Mouse (Mus musculus) liver, embryonic 11.5 days (tissue): ENCODE measurements around the gene Pnkd. TPM values are rescaled to one million over a fixed set of nuclear protein-coding genes. Genes with fewer than 3 reads are reported as not detected.

Experiments
- ATAC-seq: fragments of 200-750 bp; cut with Nextera tagmentation; replicated peaks from 2 replicates; pipeline ENCODE4 v1.8.0; 2017; ENCODE audit warnings: moderate number of reproducible peaks, mild to moderate bottlenecking, moderate TSS enrichment, moderate library complexity; ENCODE audit not compliant: low FRiP score
- DNase-seq: peaks from one replicate; pipeline ENCODE4 v3.0.0-alpha.2; 2017; ENCODE audit warnings: low spot score
- H3K27ac ChIP-seq: fragments of 300-500 bp; sonication (generic); 2 replicates; pipeline ENCODE4 v1.5.1; 2014; ENCODE audit warnings: mild to moderate bottlenecking, low read depth, low read length, control low read depth
- H3K27me3 ChIP-seq: fragments of 300-500 bp; sonication (generic); replicated peaks from 2 replicates; pipeline ENCODE4 v1.6.1; 2014; ENCODE audit warnings: low read length, mixed read lengths; ENCODE audit not compliant: control insufficient read depth, insufficient read depth
- H3K36me3 ChIP-seq: fragments of 300-500 bp; sonication (generic); 2 replicates; pipeline ENCODE4 v1.6.1; 2014; ENCODE audit warnings: mild to moderate bottlenecking, low read length, moderate library complexity, mixed read lengths; ENCODE audit not compliant: control insufficient read depth, insufficient read depth
- H3K4me1 ChIP-seq: fragments of 300-500 bp; sonication (generic); replicated peaks from 2 replicates; pipeline ENCODE4 v1.6.1; 2014; ENCODE audit warnings: low read length, mixed read lengths; ENCODE audit not compliant: control insufficient read depth, insufficient read depth
- H3K4me2 ChIP-seq: fragments of 300-500 bp; sonication (generic); 2 replicates; pipeline ENCODE4 v1.6.1; 2014; ENCODE audit warnings: mild to moderate bottlenecking, control low read depth, moderate library complexity
- H3K4me3 ChIP-seq: fragments of 300-500 bp; sonication (generic); 2 replicates; pipeline ENCODE4 v1.5.1; 2014; ENCODE audit warnings: low read depth, low read length, control low read depth
- H3K9ac ChIP-seq: fragments of 300-500 bp; sonication (generic); 2 replicates; pipeline ENCODE4 v1.6.1; 2014; ENCODE audit warnings: low read depth, low read length, control low read depth
- H3K9me3 ChIP-seq: fragments of 300-500 bp; sonication (generic); 2 replicates; pipeline ENCODE4 v1.6.1; 2016; ENCODE audit warnings: low read length, inconsistent platforms, mixed read lengths; ENCODE audit not compliant: control insufficient read depth
- WGBS: fragments of 180-500 bp; shearing (Covaris S2); extraction: QIAGEN DNeasy Blood & Tissue Kit; methylation state at CpG from one replicate; pipeline ENCODE4 v1.1.7; 2014; 5-methylcytosine and 5-hydroxymethylcytosine counted together
- polyA plus RNA-seq: library from polyadenylated mRNA; unstranded; fragments of >200 nt; fragmentation: Nextera tagmentation; extraction: Ambion mirVana; gene quantifications from 2 replicates; pipeline ENCODE4 v1.2.1, GENCODE M21; 2014

The Pnkd gene
- polyA plus RNA-seq, 1 experiment from 2014 or later = 84.3 TPM

DNA sequence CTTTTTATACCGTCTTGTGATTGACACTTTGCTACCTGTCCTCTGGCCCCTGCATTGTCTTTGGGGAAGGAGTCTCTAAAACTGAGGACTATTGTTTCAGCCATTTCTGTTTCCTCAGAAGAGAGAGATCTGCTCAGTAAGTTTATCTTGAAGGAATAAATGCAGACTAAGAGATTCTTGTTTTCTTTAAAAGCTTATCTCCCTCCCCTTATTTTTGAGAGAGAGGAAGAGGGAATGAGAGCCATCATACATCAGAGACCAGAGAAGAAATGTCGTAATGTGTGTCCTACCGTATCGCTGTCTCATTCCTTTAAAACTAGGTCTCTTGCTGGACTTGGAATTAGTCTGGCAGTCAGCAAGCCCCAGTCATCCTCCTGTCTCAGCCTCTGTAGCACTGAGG, 43.9 kb upstream of the Pnkd start:
- Histone ChIP-seq H3K4me3 (0 out of 2 replicates have a peak overlapping the region, but pooled peaks have one; percentile 14), H3K4me2 (peak overlapping the region; percentile 96), H3K36me3 (no peaks in the 10 kb centered on the region), H3K27me3 (no peaks in the 10 kb centered on the region), H3K27ac (no peak overlapping the region; the same call in 1 of the 2 replicates), H3K9me3 (no peaks in the 10 kb centered on the region), H3K9ac (no peak overlapping the region; the same call in 1 of the 2 replicates), H3K4me1 (peaks cover 42% of the 10 kb centered on the region)
- no peak for DNase-seq
- no peak for ATAC-seq
- WGBS = 70% methylated on average over 4 of the region's 4 CpGs

DNA sequence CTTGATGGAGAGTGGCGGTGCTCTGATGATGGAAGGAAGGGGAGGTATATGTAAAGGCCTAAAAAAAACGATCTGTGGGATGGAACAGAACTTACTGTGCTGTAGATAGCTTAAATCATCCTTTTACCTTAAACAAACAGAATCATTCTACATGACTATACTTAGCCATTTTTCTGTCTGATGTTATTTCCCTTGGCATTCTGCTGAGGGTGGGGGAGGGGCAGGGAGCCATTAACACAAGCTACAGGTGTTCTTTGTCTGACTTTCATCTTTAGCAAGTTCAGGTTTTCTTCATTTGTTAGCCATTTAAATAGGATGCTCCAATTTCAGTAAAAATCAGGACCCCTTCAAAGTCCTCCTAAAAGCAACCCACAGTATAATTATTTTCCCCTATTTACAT, 39.2 kb upstream of the Pnkd start:
- Histone ChIP-seq H3K4me3 (no peak overlapping the region), H3K27ac (no peak overlapping the region), H3K4me2 (no peak overlapping the region), H3K9me3 (no peaks in the 10 kb centered on the region), H3K9ac (no peak overlapping the region), H3K36me3 (peaks cover 12% of the 10 kb centered on the region; the same call in 1 of the 2 replicates), H3K4me1 (peaks cover 26% of the 10 kb centered on the region), H3K27me3 (no peaks in the 10 kb centered on the region)
- WGBS = 83% methylated on average over 2 of the region's 2 CpGs
- DNase-seq = no peak
- no peak for ATAC-seq

DNA sequence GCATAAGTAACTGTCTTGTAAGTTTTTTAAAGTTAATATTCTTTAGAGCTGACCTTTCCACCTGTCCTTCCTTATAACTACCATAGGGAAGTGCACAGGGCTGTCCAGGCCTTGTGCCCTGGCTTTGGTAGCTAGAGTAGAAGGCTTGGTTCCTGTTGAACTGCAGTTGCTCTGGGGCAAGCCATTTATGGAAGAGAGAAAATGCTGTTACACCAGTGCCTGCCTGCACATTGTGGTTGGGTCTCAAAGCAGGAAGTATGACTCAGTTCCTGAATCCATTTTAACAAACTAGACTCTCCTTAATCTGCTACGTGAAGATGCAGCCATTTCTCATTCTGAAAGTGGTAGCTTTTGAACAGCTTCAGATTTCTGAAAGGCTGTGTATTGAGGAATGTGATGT, 35.9 kb upstream of the Pnkd start:
- no peak for DNase-seq
- 24% methylated on average over 1 of the region's 1 CpGs for WGBS
- Histone ChIP-seq H3K4me3 (no peak overlapping the region), H3K27ac (peak overlapping the region; percentile 81), H3K4me1 (peaks cover 18% of the 10 kb centered on the region), H3K4me2 (peak overlapping the region; percentile 37), H3K9ac (no peak overlapping the region), H3K9me3 (no peaks in the 10 kb centered on the region), H3K36me3 (peaks cover 28% of the 10 kb centered on the region), H3K27me3 (no peaks in the 10 kb centered on the region)
- ATAC-seq = no peak

DNA sequence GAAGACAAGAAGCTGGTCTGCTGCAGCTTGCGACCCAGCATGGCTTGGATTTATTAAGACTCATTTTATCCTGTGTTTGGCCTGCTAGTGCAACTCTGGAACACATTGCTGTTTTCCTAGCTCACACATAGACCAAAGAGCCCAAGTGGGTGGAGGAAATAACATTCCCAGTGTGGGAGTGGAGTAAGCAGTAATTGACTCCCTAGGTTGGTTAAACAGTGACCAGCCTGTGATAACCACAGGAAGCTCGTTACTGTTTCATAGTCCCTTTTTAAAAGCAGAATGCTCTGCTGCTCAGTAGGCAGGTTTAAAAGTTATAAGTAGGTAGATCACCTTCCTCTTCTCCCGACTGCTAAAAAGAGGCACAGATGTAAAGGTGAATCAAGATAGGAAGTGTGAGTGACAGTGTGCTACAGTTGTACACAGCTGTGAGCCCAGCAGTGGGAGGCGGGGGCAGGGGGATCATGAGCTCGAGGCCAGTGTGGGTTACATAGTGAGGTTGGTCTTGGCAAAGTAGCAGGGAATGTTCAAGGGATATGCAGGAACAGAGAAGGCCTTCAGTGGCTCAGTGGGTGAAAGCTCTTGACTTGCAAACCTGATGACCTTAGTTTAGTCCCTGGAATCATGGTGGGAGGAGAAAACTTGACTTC, 35.3 kb upstream of the Pnkd start:
- WGBS = 61% methylated on average over 5 of the region's 5 CpGs
- peaks cover 28% of the 10 kb centered on the region for H3K36me3 ChIP-seq
- DNase-seq (no peak), ATAC-seq (no peak)
- peak overlapping the region; percentile 81 for H3K27ac ChIP-seq
- no peak overlapping the region for H3K9ac ChIP-seq
- no peaks in the 10 kb centered on the region for H3K9me3 ChIP-seq
- H3K4me1 ChIP-seq = peaks cover 14% of the 10 kb centered on the region
- peak overlapping the region; percentile 37 for H3K4me2 ChIP-seq
- no peak overlapping the region for H3K4me3 ChIP-seq
- no peaks in the 10 kb centered on the region for H3K27me3 ChIP-seq

DNA sequence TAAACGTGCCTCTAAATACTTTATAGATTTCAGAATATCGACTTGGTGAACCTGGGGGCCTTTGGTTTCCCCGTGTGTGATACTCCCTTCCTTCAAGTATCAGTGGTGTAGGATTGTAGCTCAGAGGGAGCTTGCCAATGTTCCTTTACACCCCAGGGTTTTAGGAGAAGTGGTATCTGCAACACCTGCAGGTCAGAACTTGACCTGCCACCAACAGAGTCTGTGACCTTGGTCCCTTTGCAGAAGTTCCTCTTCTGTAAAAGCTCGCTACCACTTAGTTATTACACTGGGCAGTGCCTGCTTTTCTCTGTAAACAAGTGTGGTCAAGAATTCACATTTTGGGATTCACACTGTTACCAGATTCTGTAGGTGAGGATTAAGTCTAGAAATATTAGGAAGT, 34.6 kb upstream of the Pnkd start:
- Histone ChIP-seq H3K9me3 (no peaks in the 10 kb centered on the region), H3K4me3 (no peak overlapping the region), H3K4me2 (no peak overlapping the region), H3K9ac (no peak overlapping the region), H3K36me3 (peaks cover 31% of the 10 kb centered on the region), H3K27me3 (no peaks in the 10 kb centered on the region), H3K4me1 (peaks cover 14% of the 10 kb centered on the region), H3K27ac (no peak overlapping the region)
- WGBS = 87% methylated on average over 4 of the region's 4 CpGs
- ATAC-seq (no peak), DNase-seq (no peak)

DNA sequence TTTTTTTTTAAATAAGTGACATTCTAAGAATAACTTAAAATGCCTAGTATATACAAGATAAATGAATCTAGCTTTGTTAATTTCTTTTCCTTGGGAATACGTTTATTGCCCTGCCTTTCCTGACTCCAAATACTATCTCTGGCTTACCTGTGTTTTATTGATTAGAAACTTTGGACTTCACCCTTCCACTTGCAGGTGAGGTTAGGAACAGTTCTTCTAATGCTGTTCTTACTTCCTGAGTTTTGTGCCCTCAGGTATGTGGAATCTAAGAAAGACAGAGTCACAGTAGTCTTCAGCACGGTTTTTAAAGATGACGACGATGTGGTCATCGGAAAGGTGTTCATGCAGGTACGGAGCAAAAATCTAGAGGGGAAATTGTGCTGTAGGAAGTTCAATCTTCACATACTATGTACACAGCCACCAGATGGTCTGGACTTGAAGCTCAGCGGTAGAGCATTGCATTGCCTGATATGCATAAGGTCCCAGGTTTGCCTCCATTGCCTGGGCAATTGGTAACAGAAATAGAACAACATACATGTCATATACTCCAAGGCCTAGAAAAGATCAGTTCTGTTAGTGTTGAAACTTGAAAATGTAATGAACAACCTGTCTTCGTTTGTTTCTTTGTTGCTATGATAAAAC, 28.9 kb upstream of the Pnkd start:
- Histone ChIP-seq H3K4me3 (no peak overlapping the region), H3K9me3 (no peaks in the 10 kb centered on the region), H3K36me3 (peaks cover 50% of the 10 kb centered on the region), H3K27ac (no peak overlapping the region), H3K27me3 (no peaks in the 10 kb centered on the region), H3K9ac (no peak overlapping the region), H3K4me1 (no peaks in the 10 kb centered on the region), H3K4me2 (no peak overlapping the region)
- whole genome bisulfite sequencing = 94% methylated on average over 8 of the region's 8 CpGs
- no peak for DNase-seq
- ATAC-seq = no peak

DNA sequence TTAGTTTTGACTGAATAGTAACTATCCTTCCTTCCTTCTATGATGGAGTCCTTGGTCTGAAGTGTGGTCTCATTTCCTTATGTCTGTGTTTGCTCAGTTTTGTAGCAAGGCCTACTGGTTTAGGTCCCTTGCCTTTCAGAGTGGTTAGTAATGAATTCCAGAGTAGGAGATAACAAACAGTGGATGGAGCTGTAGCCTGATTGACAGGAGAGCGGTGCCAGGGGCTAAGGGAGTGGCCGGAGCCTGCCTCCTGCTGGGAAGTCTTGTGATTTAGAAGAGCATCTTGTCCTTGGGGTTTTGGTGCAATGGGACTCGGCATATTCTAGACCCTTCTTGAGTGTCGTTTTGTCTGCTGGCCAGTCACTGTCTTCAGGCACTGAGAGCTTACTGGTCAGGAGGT, 27.9 kb upstream of the Pnkd start:
- WGBS = 72% methylated on average over 4 of the region's 4 CpGs
- no peak overlapping the region for H3K27ac ChIP-seq

DNA sequence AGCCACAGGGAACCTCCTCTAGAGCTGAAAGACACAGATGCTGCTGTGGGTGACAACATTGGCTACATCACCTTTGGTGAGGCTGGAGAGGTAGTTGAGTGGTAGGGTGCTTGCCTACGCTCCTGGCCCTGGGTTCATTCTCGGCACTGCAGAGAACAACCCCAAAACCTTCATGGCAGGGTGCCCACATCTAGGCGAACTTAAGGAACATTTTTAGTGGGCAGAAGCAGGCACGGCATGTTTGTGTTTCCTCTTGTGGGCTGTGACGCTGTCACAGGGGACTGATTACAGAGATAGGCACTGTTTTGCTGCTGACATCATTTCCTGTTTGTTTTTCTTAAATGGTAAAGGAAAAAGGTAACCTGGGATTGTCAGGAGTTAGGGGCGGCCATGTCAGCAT, 22.2 kb upstream of the Pnkd start:
- Histone ChIP-seq H3K4me1 (no peaks in the 10 kb centered on the region), H3K4me2 (no peak overlapping the region), H3K27me3 (no peaks in the 10 kb centered on the region), H3K4me3 (no peak overlapping the region), H3K36me3 (peaks cover 62% of the 10 kb centered on the region), H3K9me3 (no peaks in the 10 kb centered on the region), H3K9ac (no peak overlapping the region), H3K27ac (no peak overlapping the region)
- WGBS = 83% methylated on average over 6 of the region's 6 CpGs
- ATAC-seq (no peak), DNase-seq (no peak)

More for the DNA sequence above, 27.9 kb upstream of the Pnkd start:
- no peak overlapping the region for H3K9ac ChIP-seq
- H3K4me1 ChIP-seq = no peaks in the 10 kb centered on the region
- no peak for ATAC-seq
- no peak for DNase-seq
- no peak overlapping the region for H3K4me3 ChIP-seq
- no peaks in the 10 kb centered on the region for H3K9me3 ChIP-seq
- H3K27me3 ChIP-seq = no peaks in the 10 kb centered on the region
- no peak overlapping the region for H3K4me2 ChIP-seq
- peaks cover 42% of the 10 kb centered on the region for H3K36me3 ChIP-seq

DNA sequence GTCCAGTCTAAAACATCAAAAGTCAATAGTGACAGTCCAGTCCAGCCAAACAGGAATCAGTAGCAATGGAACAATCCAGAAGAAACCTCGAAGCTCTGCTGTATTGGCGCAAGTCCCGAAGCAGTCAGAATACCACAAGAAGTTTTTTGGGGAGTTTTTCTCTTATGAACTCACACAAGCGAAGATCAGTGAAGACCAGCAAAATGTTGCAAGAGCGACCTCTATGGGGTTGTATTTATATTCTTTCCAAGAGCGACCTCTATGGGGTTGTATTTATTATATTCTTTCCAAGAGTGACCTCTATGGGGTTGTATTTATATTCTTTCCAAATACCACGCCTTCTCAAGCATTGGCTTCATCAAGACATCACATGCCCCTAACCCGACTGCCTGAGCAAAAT, 16.0 kb upstream of the Pnkd start:
- no peaks in the 10 kb centered on the region for H3K4me1 ChIP-seq

More for the DNA sequence above, 16.0 kb upstream of the Pnkd start:
- ATAC-seq = no peak
- 82% methylated on average over 8 of the region's 8 CpGs for WGBS
- Histone ChIP-seq H3K9ac (no peak overlapping the region), H3K4me2 (no peak overlapping the region), H3K36me3 (peaks cover 32% of the 10 kb centered on the region), H3K27me3 (no peaks in the 10 kb centered on the region), H3K9me3 (no peaks in the 10 kb centered on the region), H3K27ac (no peak overlapping the region), H3K4me3 (no peak overlapping the region)
- no peak for DNase-seq
